Mouse (Mus musculus) E14TG2a.4 (cell line): ENCODE results near the gene Mob1b.

Experiments
- CTCF ChIP-seq: conservative IDR thresholded peaks from 2 replicates; pipeline ENCODE4 v1.5.1; 2014; ENCODE audit warnings: low read length
- NANOG ChIP-seq: IDR thresholded peaks from 2 replicates; pipeline ENCODE4 v1.6.1; 2014; ENCODE audit warnings: borderline replicate concordance, low read length, mixed read lengths
- POU5F1 ChIP-seq: IDR thresholded peaks from 2 replicates; pipeline ENCODE4 v1.6.1; 2014; ENCODE audit warnings: low read length, borderline replicate concordance

DNA sequence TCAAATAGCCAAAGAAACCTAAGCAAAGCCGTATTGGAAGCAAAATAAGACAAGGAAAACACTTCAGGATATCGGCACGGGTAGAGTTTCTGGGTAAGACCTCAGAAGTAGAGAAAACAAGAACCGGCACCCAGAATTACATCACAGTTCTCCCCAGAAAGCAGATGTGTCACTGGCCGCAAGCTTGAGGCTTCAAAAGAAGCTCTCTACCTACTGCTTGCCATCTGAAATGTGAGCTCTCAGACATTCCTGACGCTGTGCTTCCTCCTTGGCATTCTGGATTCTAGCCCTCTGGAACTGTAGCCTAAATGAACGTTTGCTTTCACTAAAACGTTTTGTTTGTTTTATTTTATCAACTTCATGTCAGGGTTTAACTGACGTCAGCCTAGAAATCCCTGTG, 70.0 kb downstream of the Mob1b start:
- TF ChIP-seq CTCF (no peak), POU5F1 (no peak), NANOG (no peak)
